Mouse (Mus musculus): ENCODE results near the gene Camsap2. TPM values are rescaled to one million over a fixed set of nuclear protein-coding genes. Genes with fewer than 3 reads are reported as not detected.

Gene Camsap2
- total and polyA plus RNA-seq, 3 experiments = 7.6 to 38.3 (median 10.7) TPM

GRCm38 (mm10) chr1:136344768-136345453 lies 993 bp downstream of the Camsap2 start:
- peak; percentile 55 for DNase-seq (ENCODE audit: low read depth, low spot score)
- TF ChIP-seq KAT2A (conservative IDR thresholded peaks at IDR 0.05; ENCODE audit: low read depth, low read length) (no peak), NRF1 (IDR thresholded peaks at IDR 0.05; ENCODE audit: insufficient read depth, low read depth, low read length, poor library complexity, severe bottlenecking) (peak; percentile 4; the same call in 1 of the 2 replicates), GATA1 (IDR thresholded peaks at IDR 0.05; ENCODE audit: low read depth, low read length) (0 out of 2 replicates have a peak, but pooled peaks have one; percentile 0), POLR2A (IDR thresholded peaks at IDR 0.05; ENCODE audit: control insufficient read depth in 1 of 2, insufficient read depth in 1 of 2, low read depth in 1 of 2, low read length in 2 of 2, poor library complexity in 1 of 2) (no peak), SIN3A (IDR thresholded peaks at IDR 0.05; ENCODE audit: low read length) (0 out of 2 replicates have a peak, but pooled peaks have one; percentile 23), MXI1 (IDR thresholded peaks at IDR 0.05; ENCODE audit: low read depth, low read length) (peak; percentile 31; the same call in 1 of the 2 replicates)
- Histone ChIP-seq H3K27ac (ENCODE audit: control insufficient read depth, low read depth, low read length) (no peak overlapping the region), H3K79me2 (ENCODE audit: control insufficient read depth, insufficient read depth, low read length, poor library complexity) (peaks cover 12% of the 10 kb centered on the region), H3K9ac (ENCODE audit: control insufficient read depth, low read depth, low read length, poor library complexity, severe bottlenecking) (peak overlapping the region; percentile 91), H3K4me1 (ENCODE audit: control insufficient read depth in 1 of 2, insufficient read depth in 2 of 2, low read length in 2 of 2) (peaks cover 2 to 4% of the 10 kb centered on the region in 2 experiments; a peak in 2 of 4 replicates), H3K9me3 (replicated peaks; ENCODE audit: insufficient read depth, low read length) (no peaks in the 10 kb centered on the region), H3K4me3 (ENCODE audit: control insufficient read depth in 1 of 2, insufficient read depth in 1 of 2, low read depth in 2 of 2, low read length in 2 of 2) (peak overlapping the region; percentile 81 to 84), H3K36me3 (ENCODE audit: control insufficient read depth in 1 of 2, insufficient read depth in 2 of 2, low read length in 2 of 2) (peaks cover 1 to 11% of the 10 kb centered on the region in 2 experiments; a peak in 3 of 4 replicates), H3K27me3 (ENCODE audit: control insufficient read depth in 1 of 2, insufficient read depth in 2 of 2, low read length in 2 of 2) (no peaks in the 10 kb centered on the region; a peak in 1 of 4 replicates)

GRCm38 (mm10) chr1:136344281-136344680 lies 1.6 kb downstream of the Camsap2 start:
- H3K9ac ChIP-seq (ENCODE audit: control insufficient read depth, low read depth, low read length, poor library complexity, severe bottlenecking) = peak overlapping the region; percentile 91; the same call in 1 of the 2 replicates
- peaks cover 2 to 4% of the 10 kb centered on the region in 2 experiments; a peak in 2 of 4 replicates for H3K4me1 ChIP-seq (ENCODE audit: control insufficient read depth in 1 of 2, insufficient read depth in 2 of 2, low read length in 2 of 2)
- peak overlapping the region; percentile 15 to 84; a peak in 3 of 4 replicates for H3K4me3 ChIP-seq (ENCODE audit: control insufficient read depth in 1 of 2, insufficient read depth in 1 of 2, low read depth in 2 of 2, low read length in 2 of 2)
- H3K27me3 ChIP-seq (ENCODE audit: control insufficient read depth in 1 of 2, insufficient read depth in 2 of 2, low read length in 2 of 2) = no peaks in the 10 kb centered on the region; a peak in 1 of 4 replicates
- no peaks in the 10 kb centered on the region for H3K9me3 ChIP-seq (replicated peaks; ENCODE audit: insufficient read depth, low read length)
- H3K36me3 ChIP-seq (ENCODE audit: control insufficient read depth in 1 of 2, insufficient read depth in 2 of 2, low read length in 2 of 2) = peaks cover 1 to 11% of the 10 kb centered on the region in 2 experiments; a peak in 3 of 4 replicates
- peaks cover 12% of the 10 kb centered on the region for H3K79me2 ChIP-seq (ENCODE audit: control insufficient read depth, insufficient read depth, low read length, poor library complexity)
- DNase-seq (ENCODE audit: low read depth, low spot score) = peak; percentile 31
- TF ChIP-seq USF2 (IDR thresholded peaks at IDR 0.05; ENCODE audit: borderline replicate concordance in 1 of 2, insufficient read depth in 1 of 2, low read depth in 1 of 2, low read length in 2 of 2) = no peak
- no peak for TF ChIP-seq MAX (IDR thresholded peaks at IDR 0.05; ENCODE audit: low read length)
- no peak for TF ChIP-seq TAL1 (IDR thresholded peaks at IDR 0.05; ENCODE audit: low read length)
- no peak for TF ChIP-seq ETS1 (IDR thresholded peaks at IDR 0.05; ENCODE audit: low read depth, low read length)
- no peak for TF ChIP-seq ZKSCAN1 (IDR thresholded peaks at IDR 0.05; ENCODE audit: low read depth, low read length)
- TF ChIP-seq JUND (IDR thresholded peaks at IDR 0.05; ENCODE audit: low read depth, low read length) = no peak
- TF ChIP-seq ZMIZ1 (IDR thresholded peaks at IDR 0.05; ENCODE audit: low read depth, low read length) = no peak
- no peak for TF ChIP-seq MEF2A (IDR thresholded peaks at IDR 0.05; ENCODE audit: extremely low read depth, insufficient replicate concordance, low read depth, low read length, poor library complexity, severe bottlenecking)
- no peak for TF ChIP-seq SIN3A (IDR thresholded peaks at IDR 0.05; ENCODE audit: low read length)
- H3K27ac ChIP-seq (ENCODE audit: control insufficient read depth, low read depth, low read length) = no peak overlapping the region

Data from MEL (cell line).